Mouse (Mus musculus) liver, embryonic 12.5 days (tissue): ENCODE results near the gene Cacna2d3. TPM values are rescaled to one million over a fixed set of nuclear protein-coding genes. Genes with fewer than 3 reads are reported as not detected.

Source experiments
- ATAC-seq: fragments of 200-750 bp; cut with Nextera tagmentation; 2 replicates; pipeline ENCODE4 v1.8.0; 2017; ENCODE audit warnings: moderate number of reproducible peaks, mild to moderate bottlenecking, moderate library complexity
- H3K27ac ChIP-seq: fragments of 300-500 bp; sonication (generic); 2 replicates; pipeline ENCODE4 v1.5.1; 2016; ENCODE audit warnings: mild to moderate bottlenecking
- H3K27me3 ChIP-seq: fragments of 300-500 bp; sonication (generic); replicated peaks from 2 replicates; pipeline ENCODE4 v1.6.1; 2016; ENCODE audit warnings: mild to moderate bottlenecking, moderate library complexity
- H3K36me3 ChIP-seq: fragments of 300-500 bp; sonication (generic); 2 replicates; pipeline ENCODE4 v1.6.1; 2016; ENCODE audit warnings: mild to moderate bottlenecking, moderate library complexity
- H3K4me1 ChIP-seq: fragments of 300-500 bp; sonication (generic); 2 replicates; pipeline ENCODE4 v1.6.1; 2016
- H3K4me2 ChIP-seq: fragments of 300-500 bp; sonication (generic); 2 replicates; pipeline ENCODE4 v1.6.1; 2016; ENCODE audit warnings: mild to moderate bottlenecking, moderate library complexity
- H3K4me3 ChIP-seq: fragments of 300-500 bp; sonication (generic); 2 replicates; pipeline ENCODE4 v1.5.1; 2016; ENCODE audit warnings: mild to moderate bottlenecking, moderate library complexity
- H3K9ac ChIP-seq: fragments of 300-500 bp; sonication (generic); 2 replicates; pipeline ENCODE4 v1.6.1; 2016; ENCODE audit warnings: mild to moderate bottlenecking, moderate library complexity
- H3K9me3 ChIP-seq: fragments of 300-500 bp; sonication (generic); replicated peaks from 2 replicates; pipeline ENCODE4 v1.6.1; 2016; ENCODE audit warnings: mild to moderate bottlenecking, moderate library complexity
- WGBS: fragments of 180-500 bp; shearing (Covaris S2); methylation state at CpG from one replicate; pipeline ENCODE4 v1.1.7; 2016; ENCODE audit not compliant: insufficient replicate concordance; 5-methylcytosine and 5-hydroxymethylcytosine counted together
- polyA plus RNA-seq: library from polyadenylated mRNA; unstranded; fragments of >200 nt; fragmentation: Nextera tagmentation; extraction: Ambion mirVana; gene quantifications from 2 replicates; pipeline ENCODE4 v1.2.1, GENCODE M21; 2016

The Cacna2d3 gene
- polyA plus RNA-seq, 1 experiment from 2014 or later = 0.39 TPM

DNA sequence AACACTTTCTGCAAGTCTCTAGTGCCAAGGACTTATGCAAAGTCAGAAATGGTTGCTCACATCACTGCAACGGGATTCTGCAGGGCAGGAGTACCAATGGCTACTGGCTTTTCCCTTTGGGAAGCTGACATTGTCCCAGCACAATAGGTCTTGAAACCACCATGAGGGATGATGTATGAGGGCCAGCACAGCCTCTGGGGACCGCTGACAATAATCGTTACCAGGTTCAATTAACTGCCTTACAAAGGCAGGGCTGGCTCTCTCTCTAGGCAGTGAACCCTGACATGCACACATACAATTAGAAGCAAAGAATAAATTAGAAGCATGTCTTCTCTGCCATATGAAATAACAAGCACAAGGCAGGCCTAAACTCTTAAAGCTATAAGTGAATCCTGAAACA is 272.5 kb downstream of the Cacna2d3 start:
- WGBS = 76% methylated on average over 3 of the region's 3 CpGs

DNA sequence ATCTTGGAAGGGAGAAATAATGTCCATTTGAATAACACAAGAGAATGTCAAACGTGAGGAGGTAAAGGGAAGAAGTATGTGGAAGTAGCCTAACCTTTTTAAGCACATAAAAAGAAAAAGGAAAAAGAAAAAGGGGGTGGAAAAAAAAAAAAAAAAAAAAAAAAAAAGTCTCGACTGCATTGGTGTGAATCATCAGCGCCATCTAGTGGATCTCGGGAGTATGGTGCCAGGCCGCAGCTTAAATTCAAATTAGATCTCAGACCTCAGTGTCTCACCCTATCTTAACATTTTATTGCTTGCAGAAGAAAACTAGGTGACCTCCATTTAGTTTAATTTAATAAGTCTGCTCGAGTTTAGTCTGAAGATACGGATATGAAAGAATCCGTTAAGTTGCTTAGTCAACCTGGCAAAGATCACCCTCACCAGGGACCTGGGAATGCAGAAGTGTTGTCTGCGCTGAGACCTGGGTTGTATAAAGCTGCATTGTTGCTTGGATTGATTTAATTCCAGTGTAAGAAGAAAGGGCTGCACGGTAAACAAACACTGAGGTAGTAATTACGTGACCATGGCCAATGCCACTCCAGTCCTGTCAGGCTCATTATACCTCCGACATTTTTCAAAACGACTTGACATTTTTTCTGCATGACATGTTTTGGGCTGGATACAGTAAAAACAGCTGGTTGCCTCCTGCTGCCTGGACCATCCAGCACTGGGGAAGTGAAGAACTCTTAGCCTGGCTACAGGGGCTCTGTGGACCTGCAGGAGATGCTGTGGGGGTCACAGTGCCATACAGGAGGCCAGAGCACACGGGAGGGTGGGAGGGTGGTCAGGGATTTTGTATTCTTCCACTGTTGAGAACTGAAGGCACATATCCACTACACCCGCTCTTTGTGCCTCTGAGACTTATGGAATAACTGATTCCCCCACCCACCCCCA is 278.3 kb downstream of the Cacna2d3 start:
- H3K4me3 ChIP-seq = no peak overlapping the region
- WGBS = 29% methylated on average over 14 of the region's 15 CpGs
- no peaks in the 10 kb centered on the region for H3K4me1 ChIP-seq
- H3K27ac ChIP-seq = no peak overlapping the region
- H3K36me3 ChIP-seq = no peaks in the 10 kb centered on the region
- H3K4me2 ChIP-seq = no peak overlapping the region
- no peaks in the 10 kb centered on the region for H3K27me3 ChIP-seq
- H3K9ac ChIP-seq = no peak overlapping the region
- ATAC-seq = no peak
- no peaks in the 10 kb centered on the region for H3K9me3 ChIP-seq

More for the DNA sequence above, 272.5 kb downstream of the Cacna2d3 start:
- Histone ChIP-seq H3K9ac (no peak overlapping the region), H3K9me3 (no peaks in the 10 kb centered on the region), H3K27me3 (no peaks in the 10 kb centered on the region), H3K4me1 (no peaks in the 10 kb centered on the region), H3K27ac (no peak overlapping the region), H3K4me3 (no peak overlapping the region), H3K36me3 (no peaks in the 10 kb centered on the region), H3K4me2 (no peak overlapping the region)
- ATAC-seq = no peak

DNA sequence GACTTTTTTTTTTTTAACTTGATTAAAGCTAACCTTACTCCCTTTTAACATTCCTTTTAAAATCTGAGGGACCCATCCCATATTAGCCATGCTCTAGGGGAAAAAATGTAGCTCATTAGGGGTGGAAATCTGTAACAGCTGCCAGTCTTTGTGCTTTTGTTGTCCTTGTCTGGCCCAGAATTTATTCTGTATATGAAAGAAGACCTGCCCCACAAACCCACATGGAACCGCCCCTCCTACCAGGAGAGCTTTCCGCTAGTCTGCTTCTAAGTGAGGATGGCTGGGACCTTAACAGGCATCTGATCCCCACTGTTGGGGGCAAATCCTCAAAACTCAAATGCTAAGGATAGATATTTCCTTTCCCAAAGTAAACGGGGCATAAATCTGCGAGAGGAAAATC is 279.2 kb downstream of the Cacna2d3 start:
- 52% methylated on average over 4 of the region's 4 CpGs for WGBS
- Histone ChIP-seq H3K4me2 (no peak overlapping the region), H3K36me3 (no peaks in the 10 kb centered on the region), H3K9me3 (no peaks in the 10 kb centered on the region), H3K4me3 (no peak overlapping the region), H3K27me3 (no peaks in the 10 kb centered on the region), H3K27ac (no peak overlapping the region), H3K9ac (no peak overlapping the region), H3K4me1 (no peaks in the 10 kb centered on the region)
- no peak for ATAC-seq

DNA sequence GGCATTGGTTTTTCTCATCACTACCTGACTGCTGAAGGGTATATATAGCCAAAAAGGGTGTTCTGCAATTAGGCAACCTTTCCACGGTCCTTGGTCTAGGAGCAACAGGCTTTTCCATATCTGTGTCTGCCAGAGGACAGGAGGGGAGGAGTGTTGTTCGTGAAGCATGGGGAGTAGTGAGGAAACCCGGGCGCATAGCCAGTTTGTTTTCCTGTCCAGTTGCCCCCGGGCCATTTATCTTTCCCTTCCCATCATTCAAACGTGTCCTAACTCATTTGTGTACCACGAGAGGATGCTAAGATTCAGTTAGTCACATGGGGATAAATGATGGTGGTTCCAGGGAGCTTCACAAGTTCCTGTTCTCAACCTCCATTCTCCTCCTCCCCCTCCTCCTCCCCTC is 283.0 kb downstream of the Cacna2d3 start:
- 43% methylated on average over 7 of the region's 7 CpGs for WGBS
- Histone ChIP-seq H3K4me3 (no peak overlapping the region), H3K9me3 (no peaks in the 10 kb centered on the region), H3K36me3 (no peaks in the 10 kb centered on the region), H3K9ac (no peak overlapping the region), H3K4me1 (no peaks in the 10 kb centered on the region), H3K27me3 (no peaks in the 10 kb centered on the region), H3K4me2 (no peak overlapping the region), H3K27ac (no peak overlapping the region)
- ATAC-seq = no peak

DNA sequence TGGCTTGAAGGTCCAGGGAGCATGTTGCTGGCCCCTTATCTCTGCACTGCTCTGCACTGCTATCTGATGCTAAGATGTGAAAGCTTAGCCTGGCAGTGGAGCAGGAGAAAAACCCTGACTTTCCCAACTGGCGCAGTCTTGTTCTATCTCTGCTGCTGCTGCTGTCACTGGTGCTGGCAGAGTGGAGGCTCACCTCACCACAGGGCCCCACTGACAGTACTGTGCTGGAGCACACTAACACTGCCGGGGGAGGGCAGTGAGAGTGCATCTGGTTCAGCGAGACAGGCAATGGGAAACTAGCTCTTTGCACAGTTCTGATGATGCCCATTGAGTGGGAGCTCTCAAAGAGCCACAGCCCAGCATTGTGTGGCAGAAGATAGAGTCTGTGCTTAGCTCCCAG is 283.4 kb downstream of the Cacna2d3 start:
- H3K9ac ChIP-seq = no peak overlapping the region
- H3K27ac ChIP-seq = no peak overlapping the region
- H3K9me3 ChIP-seq = no peaks in the 10 kb centered on the region
- no peaks in the 10 kb centered on the region for H3K4me1 ChIP-seq
- H3K27me3 ChIP-seq = no peaks in the 10 kb centered on the region
- no peak overlapping the region for H3K4me2 ChIP-seq
- no peaks in the 10 kb centered on the region for H3K36me3 ChIP-seq
- 63% methylated on average over 3 of the region's 3 CpGs for WGBS
- ATAC-seq = no peak
- no peak overlapping the region for H3K4me3 ChIP-seq

DNA sequence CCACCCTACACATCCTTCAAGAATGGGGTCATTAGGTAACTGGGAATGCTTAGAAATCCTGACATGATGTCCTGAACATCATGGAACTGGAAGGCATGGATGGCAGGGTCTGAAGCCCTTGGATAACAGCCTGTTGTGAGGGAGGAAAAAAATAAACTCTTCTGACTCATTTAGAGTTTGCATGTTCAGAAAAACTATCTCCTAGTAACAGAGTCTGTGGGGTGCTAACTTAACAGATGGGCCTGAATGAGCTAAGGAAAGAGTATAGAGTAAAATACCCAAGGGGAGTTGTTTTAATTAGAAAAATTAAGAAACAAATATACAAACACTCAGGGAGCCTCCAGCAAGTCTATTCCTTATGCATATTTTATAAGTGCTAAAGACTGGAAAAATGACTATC is 286.5 kb downstream of the Cacna2d3 start:
- Histone ChIP-seq H3K4me3 (no peak overlapping the region), H3K4me1 (no peaks in the 10 kb centered on the region)
- ATAC-seq = no peak

DNA sequence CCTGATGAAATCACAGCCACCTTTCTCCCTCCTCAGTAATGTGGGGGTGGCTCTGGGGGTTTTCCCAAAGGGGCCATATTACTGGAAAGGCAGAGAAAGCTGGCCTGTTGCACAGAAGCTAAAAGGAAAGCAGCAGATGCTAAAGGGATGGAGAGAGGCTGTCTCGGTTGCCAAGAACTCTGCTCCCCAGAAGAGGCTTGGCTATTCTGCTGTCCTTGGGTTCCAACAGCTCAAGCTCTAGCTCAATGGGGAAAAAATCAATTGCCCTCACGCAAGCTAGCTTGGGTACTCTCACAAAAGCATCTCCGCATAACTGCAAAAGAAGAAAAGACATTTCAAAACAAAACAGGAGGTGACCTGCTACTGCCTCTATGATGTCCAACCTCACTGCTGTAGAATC is 287.9 kb downstream of the Cacna2d3 start:
- Histone ChIP-seq H3K9me3 (no peaks in the 10 kb centered on the region), H3K4me2 (no peak overlapping the region), H3K4me1 (no peaks in the 10 kb centered on the region), H3K27me3 (no peaks in the 10 kb centered on the region), H3K9ac (no peak overlapping the region), H3K4me3 (no peak overlapping the region), H3K27ac (no peak overlapping the region), H3K36me3 (no peaks in the 10 kb centered on the region)
- no peak for ATAC-seq
- WGBS = 62% methylated on average over 3 of the region's 3 CpGs

More for the DNA sequence above, 286.5 kb downstream of the Cacna2d3 start:
- H3K9me3 ChIP-seq = no peaks in the 10 kb centered on the region
- no peak overlapping the region for H3K27ac ChIP-seq
- no peaks in the 10 kb centered on the region for H3K36me3 ChIP-seq
- H3K4me2 ChIP-seq = no peak overlapping the region
- no peaks in the 10 kb centered on the region for H3K27me3 ChIP-seq
- H3K9ac ChIP-seq = no peak overlapping the region

DNA sequence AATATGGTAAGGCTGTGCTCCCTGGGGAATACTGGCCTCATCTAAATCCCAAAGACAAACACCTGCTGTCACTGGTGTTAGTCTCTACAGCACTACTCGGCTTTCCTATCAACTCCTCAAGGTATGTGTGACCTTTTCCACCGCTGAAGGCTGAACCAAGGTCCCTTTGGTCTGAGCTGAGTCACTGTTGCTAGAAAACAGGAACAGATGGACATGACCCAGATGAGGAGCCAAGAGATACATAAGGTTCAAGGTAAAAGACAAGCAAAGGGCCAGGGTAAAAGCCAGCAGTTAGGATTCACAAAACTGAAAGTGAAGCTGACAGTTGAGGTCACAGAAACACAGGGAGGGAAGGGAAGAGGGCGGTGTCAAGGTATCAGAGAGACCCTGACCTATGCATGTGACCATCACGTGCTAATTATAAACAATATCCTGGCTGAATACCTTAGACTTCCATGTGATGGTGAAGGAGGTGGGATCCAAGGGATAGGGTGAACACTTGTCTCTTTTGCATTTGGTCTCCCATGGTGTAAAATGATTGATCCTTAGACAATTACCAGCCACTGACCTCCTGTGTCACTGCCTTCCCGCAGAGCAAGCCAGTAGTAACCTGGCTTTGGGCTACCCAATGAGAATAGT is 288.5 kb downstream of the Cacna2d3 start:
- 51% methylated on average over 5 of the region's 5 CpGs for WGBS
- H3K27ac ChIP-seq = no peak overlapping the region
- H3K9ac ChIP-seq = no peak overlapping the region
- H3K9me3 ChIP-seq = no peaks in the 10 kb centered on the region
- ATAC-seq = no peak
- no peaks in the 10 kb centered on the region for H3K4me1 ChIP-seq
- no peak overlapping the region for H3K4me3 ChIP-seq
- no peaks in the 10 kb centered on the region for H3K36me3 ChIP-seq
- H3K27me3 ChIP-seq = no peaks in the 10 kb centered on the region
- no peak overlapping the region for H3K4me2 ChIP-seq

DNA sequence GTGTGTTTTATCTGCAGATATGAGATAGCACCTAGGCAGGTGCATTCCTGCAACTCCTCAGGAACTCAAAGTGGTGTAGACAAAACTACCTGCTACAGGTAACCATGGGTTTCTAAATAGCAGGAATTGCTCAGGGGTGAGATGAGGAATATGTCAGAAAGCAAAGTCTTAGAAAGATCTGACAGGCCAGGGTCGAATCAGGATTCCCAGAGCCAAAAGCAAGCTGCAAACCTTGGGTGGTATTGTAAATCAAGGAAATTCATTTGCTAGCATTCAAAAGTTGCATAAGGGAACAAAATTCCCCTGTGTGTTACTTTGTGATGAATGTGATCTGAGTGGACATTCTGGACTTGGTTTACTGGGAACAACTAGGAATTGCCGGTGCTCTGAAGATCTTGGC is 291.9 kb downstream of the Cacna2d3 start:
- ATAC-seq = no peak
- Histone ChIP-seq H3K36me3 (no peaks in the 10 kb centered on the region), H3K9ac (no peak overlapping the region), H3K4me2 (no peak overlapping the region), H3K9me3 (no peaks in the 10 kb centered on the region), H3K27me3 (no peaks in the 10 kb centered on the region), H3K4me1 (no peaks in the 10 kb centered on the region), H3K27ac (no peak overlapping the region), H3K4me3 (no peak overlapping the region)
- 54% methylated on average over 2 of the region's 2 CpGs for WGBS

DNA sequence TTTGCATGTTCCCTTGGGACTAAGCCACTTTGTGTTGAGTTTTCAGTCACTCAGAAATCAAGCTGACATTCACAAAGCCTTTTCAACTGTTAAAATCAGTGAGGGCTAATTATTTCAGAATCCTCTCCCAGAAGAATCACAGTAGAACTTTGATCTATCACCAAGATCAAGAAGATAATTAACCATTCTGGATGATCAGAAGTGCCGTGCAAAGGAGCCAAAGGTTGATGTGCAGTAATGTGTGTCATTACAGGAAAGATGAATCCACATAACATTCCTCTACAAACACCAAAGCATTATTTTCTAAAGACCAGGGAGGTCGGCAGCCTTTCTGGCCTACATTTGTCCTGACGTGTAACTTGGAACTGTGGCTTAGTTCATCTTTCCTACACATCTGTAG is 296.0 kb downstream of the Cacna2d3 start:
- H3K4me1 ChIP-seq = no peaks in the 10 kb centered on the region
- ATAC-seq = no peak
- H3K9me3 ChIP-seq = no peaks in the 10 kb centered on the region
- H3K9ac ChIP-seq = no peak overlapping the region
- H3K27me3 ChIP-seq = no peaks in the 10 kb centered on the region
- no peaks in the 10 kb centered on the region for H3K36me3 ChIP-seq
- no peak overlapping the region for H3K4me2 ChIP-seq
- H3K4me3 ChIP-seq = no peak overlapping the region
- no peak overlapping the region for H3K27ac ChIP-seq
- 72% methylated on average over 3 of the region's 3 CpGs for WGBS

DNA sequence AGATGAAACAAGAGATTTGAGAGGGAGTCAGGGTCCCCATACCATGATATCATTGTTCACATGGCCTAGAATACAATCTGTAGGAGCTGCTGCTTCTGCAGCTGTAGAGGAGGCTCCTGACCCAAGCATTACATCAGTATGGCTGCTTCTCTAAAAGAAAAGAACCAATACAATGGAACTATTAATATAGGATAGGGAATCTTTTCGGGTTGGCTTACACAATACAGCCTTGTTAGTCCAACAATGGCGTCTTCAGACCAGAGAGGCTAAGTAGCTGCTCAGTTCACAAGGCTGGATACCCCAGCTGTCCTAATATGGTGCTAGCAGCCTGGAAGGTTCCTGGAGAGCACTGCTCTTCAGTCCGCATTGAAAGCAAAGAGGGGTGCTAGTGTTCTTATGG is 296.5 kb downstream of the Cacna2d3 start:
- H3K36me3 ChIP-seq = no peaks in the 10 kb centered on the region
- ATAC-seq = no peak
- H3K9ac ChIP-seq = no peak overlapping the region
- no peaks in the 10 kb centered on the region for H3K27me3 ChIP-seq
- H3K4me1 ChIP-seq = no peaks in the 10 kb centered on the region
- no peak overlapping the region for H3K27ac ChIP-seq
- no peaks in the 10 kb centered on the region for H3K9me3 ChIP-seq
- H3K4me2 ChIP-seq = no peak overlapping the region
- 51% methylated on average over 3 of the region's 3 CpGs for WGBS
- H3K4me3 ChIP-seq = no peak overlapping the region

DNA sequence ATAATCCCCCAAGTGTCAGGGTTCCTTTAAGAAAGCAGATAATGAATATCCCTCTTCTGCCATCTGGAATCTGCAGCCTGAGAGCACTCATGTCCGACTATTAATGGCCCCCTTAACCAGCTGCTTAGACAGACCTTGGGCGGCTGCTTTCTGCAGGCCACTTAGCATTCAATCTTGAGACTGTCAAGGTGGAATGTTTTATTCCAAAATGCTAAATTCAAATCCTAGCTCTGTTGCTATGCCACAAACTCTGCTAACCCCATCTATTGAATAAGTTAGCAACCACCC is 315.8 kb downstream of the Cacna2d3 start:
- ATAC-seq = no peak
- H3K36me3 ChIP-seq = no peaks in the 10 kb centered on the region
- no peaks in the 10 kb centered on the region for H3K27me3 ChIP-seq
- WGBS = 49% methylated on average over 2 of the region's 2 CpGs
- no peaks in the 10 kb centered on the region for H3K4me1 ChIP-seq
- no peak overlapping the region for H3K4me2 ChIP-seq
- no peak overlapping the region for H3K9ac ChIP-seq
- H3K9me3 ChIP-seq = no peaks in the 10 kb centered on the region
- no peak overlapping the region for H3K27ac ChIP-seq
- no peak overlapping the region for H3K4me3 ChIP-seq
